Mouse (Mus musculus) kidney, adult 2 months (tissue): ENCODE results near the gene Atpaf1. TPM values are rescaled to one million over a fixed set of nuclear protein-coding genes. Genes with fewer than 3 reads are reported as not detected.

ENCODE experiments used
- DNase-seq: peaks from one replicate; pipeline ENCODE4 v3.0.0; 2021
- H3K27ac ChIP-seq: fragments of 200-500 bp; 2 replicates; pipeline ENCODE4 v1.5.1; 2012; ENCODE audit warnings: low read depth, low read length, control low read depth, inconsistent platforms; ENCODE audit not compliant: insufficient read depth
- H3K27me3 ChIP-seq: fragments of 200-500 bp; replicated peaks from 2 replicates; pipeline ENCODE4 v1.6.1; 2012; ENCODE audit warnings: mild to moderate bottlenecking, moderate library complexity, low read length, inconsistent platforms; ENCODE audit not compliant: control insufficient read depth, insufficient read depth
- H3K36me3 ChIP-seq: fragments of 200-500 bp; 2 replicates; pipeline ENCODE4 v1.6.1; 2012; ENCODE audit warnings: mild to moderate bottlenecking, moderate library complexity, low read length, inconsistent platforms; ENCODE audit not compliant: control insufficient read depth, insufficient read depth
- H3K4me1 ChIP-seq: fragments of 200-500 bp; 2 replicates; pipeline ENCODE4 v1.6.1; 2011; ENCODE audit warnings: low read length; ENCODE audit not compliant: control insufficient read depth, insufficient read depth
- H3K4me3 ChIP-seq: fragments of 200-500 bp; 2 replicates; pipeline ENCODE4 v1.5.1; 2011; ENCODE audit warnings: mild to moderate bottlenecking, low read depth, low read length, control low read depth; ENCODE audit not compliant: insufficient read depth
- CTCF ChIP-seq: fragments of 200-500 bp; conservative IDR thresholded peaks from 2 replicates; pipeline ENCODE4 v1.5.1; 2011; ENCODE audit warnings: low read depth, mild to moderate bottlenecking, control low read depth, low read length, moderate library complexity, mixed read lengths; ENCODE audit not compliant: insufficient read depth, insufficient read length
- POLR2A ChIP-seq: fragments of 200-500 bp; IDR thresholded peaks from one replicate; pipeline ENCODE4 v1.6.1; 2011; ENCODE audit warnings: low read depth, low read length, control low read depth
- WGBS: fragments of 180-500 bp; shearing (Covaris S2); methylation state at CpG from one replicate; pipeline ENCODE4 v1.1.7; 2018; 5-methylcytosine and 5-hydroxymethylcytosine counted together
- polyA plus RNA-seq: library from polyadenylated mRNA; depleted of rRNA; stranded (reverse); fragments of >200 nt; gene quantifications from 2 replicates; pipeline ENCODE4 v1.2.3, GENCODE M21; 2012

Atpaf1 gene
- polyA plus RNA-seq, 1 experiment, result 35.0 TPM

DNA sequence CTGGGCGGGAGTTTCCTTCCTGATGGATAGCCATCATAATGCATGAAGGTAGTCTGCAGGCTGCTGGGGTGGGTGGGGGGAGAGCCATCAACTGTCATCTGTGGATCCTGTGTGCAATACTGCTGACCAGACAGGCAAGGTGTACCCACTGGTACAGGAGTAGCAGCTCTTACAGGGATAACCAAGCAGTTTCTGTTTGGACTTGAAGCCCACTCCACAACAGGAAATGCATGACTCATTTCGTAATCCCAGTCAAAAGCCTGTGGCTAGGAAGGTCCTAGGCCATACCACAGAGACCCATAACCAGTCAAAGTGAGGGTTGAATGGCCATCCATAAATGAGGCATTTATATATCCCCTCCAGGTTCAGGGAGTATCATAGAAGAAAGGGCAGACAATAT is 7.0 kb upstream of the Atpaf1 start:
- WGBS, result 95% methylated on average over 2 of the region's 2 CpGs
- no peak for DNase-seq
- Histone ChIP-seq H3K27me3 (no peaks in the 10 kb centered on the region), H3K36me3 (peaks cover 3% of the 10 kb centered on the region), H3K4me3 (no peak overlapping the region), H3K4me1 (peaks cover 3% of the 10 kb centered on the region; the same call in 1 of the 2 replicates), H3K27ac (no peak overlapping the region)
- no peak for TF ChIP-seq CTCF
- no peak for TF ChIP-seq POLR2A

DNA sequence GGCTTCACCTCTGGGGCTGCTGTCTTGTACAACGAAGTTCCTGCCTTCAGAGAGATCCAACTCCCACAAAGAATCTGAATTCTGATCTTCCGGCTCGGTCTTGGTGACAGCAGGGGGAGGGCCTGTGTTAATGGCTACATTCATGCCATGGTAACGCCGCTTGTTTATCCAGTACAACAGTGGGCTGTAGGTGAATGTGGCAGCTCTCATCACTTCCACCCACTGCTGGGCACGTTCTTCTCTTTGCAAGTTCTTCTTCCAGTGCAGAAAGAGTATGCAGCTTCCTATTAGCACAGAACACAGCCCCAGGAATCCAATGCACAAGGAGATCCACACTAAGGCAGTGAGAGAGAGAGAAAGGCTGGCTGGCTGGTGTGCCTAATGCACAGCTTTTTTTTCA is 4.3 kb upstream of the Atpaf1 start:
- peaks cover 3% of the 10 kb centered on the region; the same call in 1 of the 2 replicates for H3K4me1 ChIP-seq
- H3K4me3 ChIP-seq, result no peak overlapping the region
- DNase-seq, result no peak
- TF ChIP-seq POLR2A, result no peak
- TF ChIP-seq CTCF, result no peak
- H3K36me3 ChIP-seq, result peaks cover 1% of the 10 kb centered on the region; the same call in 1 of the 2 replicates
- H3K27ac ChIP-seq, result no peak overlapping the region
- 28% methylated on average over 6 of the region's 6 CpGs for WGBS
- H3K27me3 ChIP-seq, result no peaks in the 10 kb centered on the region

DNA sequence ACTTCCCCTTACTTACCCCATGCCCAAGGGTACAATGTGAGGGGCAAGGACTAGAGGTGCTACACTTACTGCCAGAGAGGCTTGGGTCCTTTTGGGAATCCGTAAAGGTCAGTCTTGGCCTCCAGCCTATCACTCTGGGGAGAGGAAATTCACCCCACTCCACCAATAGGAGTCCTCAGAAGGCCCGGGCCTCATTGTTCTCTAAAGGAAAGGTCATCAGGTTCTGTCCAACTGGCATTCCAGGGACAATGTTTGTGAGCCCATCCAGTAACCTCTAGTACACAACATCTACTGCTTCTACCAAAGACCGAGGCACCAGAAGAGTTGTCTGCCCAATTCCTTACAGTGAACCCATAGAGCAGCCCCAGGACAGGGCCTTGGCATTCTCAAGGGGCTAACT is 3.7 kb upstream of the Atpaf1 start, which contains the start of gene Tex38:
Gene Tex38 (minus strand): TSS at position 101 of the 400 bp plus-strand sequence.
- H3K27ac ChIP-seq, result no peak within 1 kb of the TSS
- WGBS, result 84% methylated on average over 3 of the region's 3 CpGs

DNA sequence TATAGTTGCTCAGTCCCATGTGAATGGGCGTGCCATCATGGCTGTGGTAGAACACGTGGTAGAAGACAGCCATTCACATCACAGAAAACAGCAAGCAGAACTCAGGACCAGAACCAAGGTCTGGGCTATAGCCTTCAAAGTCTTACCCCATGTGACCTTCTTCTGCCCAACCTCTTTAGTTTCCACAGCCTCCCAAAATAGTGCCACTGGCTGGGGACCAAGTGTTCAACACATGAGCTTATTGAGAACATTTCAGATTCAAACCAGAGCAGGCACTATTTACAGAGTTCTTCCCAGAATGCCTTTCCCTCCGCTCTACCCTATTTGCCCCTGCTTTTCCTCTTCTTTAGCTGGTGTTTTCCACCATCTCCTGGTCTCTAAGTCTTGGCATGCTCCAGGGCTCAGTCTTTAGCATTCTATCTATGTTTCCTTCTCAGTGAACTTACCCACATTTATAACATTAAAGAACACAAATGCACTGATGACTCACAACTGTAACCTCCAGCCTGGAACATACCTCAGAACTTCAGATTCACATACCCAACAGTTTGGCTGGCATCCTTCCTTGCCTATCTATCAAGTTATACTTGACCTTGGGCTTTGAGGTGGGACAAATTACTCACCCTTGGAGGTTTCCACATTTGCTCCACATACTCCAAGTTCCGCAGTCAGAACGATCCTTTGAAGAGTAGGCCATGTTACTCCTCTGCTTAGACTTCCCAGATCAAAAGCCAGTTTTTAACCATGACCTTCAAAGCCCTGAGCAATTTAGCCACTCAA is 2.4 kb upstream of the Atpaf1 start:
- TF ChIP-seq POLR2A (no peak), CTCF (no peak)
- H3K4me1 ChIP-seq, result peaks cover 7% of the 10 kb centered on the region; the same call in 1 of the 2 replicates
- H3K27ac ChIP-seq, result no peak overlapping the region
- H3K36me3 ChIP-seq, result peaks cover 1% of the 10 kb centered on the region; the same call in 1 of the 2 replicates
- 92% methylated on average over 5 of the region's 5 CpGs for WGBS
- DNase-seq, result no peak
- no peak overlapping the region for H3K4me3 ChIP-seq
- no peaks in the 10 kb centered on the region for H3K27me3 ChIP-seq

More for the DNA sequence above, 3.7 kb upstream of the Atpaf1 start, which contains the start of gene Tex38:
- no peak for TF ChIP-seq CTCF
- no peak for TF ChIP-seq POLR2A
- H3K4me3 ChIP-seq, result no peak within 1 kb of the TSS
- no peaks in the 10 kb centered on the region for H3K27me3 ChIP-seq
- peaks cover 1% of the 10 kb centered on the region; the same call in 1 of the 2 replicates for H3K36me3 ChIP-seq
- DNase-seq, result no peak
- H3K4me1 ChIP-seq, result peaks cover 6% of the 10 kb centered on the region; the same call in 1 of the 2 replicates

DNA sequence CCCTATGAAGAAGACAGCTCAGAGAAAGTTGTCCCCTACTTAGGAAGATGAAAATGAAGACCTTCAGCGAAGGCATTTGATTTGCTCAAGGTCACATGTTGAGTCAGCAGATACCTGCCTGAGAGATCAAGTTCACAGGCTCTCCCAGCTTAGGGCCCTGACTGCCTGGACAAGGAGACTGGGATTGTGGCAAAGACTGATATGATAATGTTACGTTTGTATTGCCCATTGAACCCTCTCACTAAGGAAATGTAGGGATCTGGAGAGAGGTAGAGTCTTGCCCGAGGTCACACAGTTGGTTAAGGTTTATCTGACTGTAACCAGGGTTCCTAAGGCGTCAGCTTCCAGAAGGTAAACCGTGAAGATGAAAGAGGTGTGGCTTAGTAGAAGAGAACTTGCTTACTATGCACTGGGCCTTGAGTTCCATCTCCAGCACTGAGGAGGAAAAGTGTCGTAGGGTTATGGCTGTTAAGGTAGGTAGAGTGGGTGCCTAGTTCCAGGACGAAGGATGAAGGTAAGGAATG is 961 bp downstream of the Atpaf1 start:
- Histone ChIP-seq H3K4me1 (peaks cover 4% of the 10 kb centered on the region; the same call in 1 of the 2 replicates), H3K4me3 (peak overlapping the region; percentile 86), H3K27me3 (no peaks in the 10 kb centered on the region), H3K36me3 (peaks cover 4% of the 10 kb centered on the region; the same call in 1 of the 2 replicates), H3K27ac (peak overlapping the region; percentile 44; the same call in 1 of the 2 replicates)
- peak; percentile 22 for DNase-seq
- WGBS, result 33% methylated on average over 7 of the region's 7 CpGs
- TF ChIP-seq POLR2A (no peak), CTCF (no peak)

DNA sequence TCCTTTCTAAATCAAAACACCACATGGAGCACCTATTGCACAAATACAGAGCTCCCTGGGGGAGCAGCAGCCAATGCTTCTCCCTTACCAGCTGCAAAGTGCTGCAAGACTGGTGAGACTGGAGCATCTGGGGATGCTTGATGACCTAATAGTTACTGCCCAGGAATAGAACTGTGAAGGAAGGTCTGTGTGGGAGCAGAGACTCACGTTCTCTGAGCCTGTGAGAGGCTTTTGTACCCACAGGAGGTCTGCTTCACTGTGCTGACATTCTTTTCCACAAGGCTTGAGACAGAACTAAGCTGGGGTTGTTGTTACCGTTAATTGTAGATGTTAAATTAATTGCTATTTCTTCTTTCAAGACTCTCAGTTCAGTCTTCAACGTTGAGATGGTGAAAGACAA is 6.3 kb downstream of the Atpaf1 start:
- H3K27me3 ChIP-seq, result no peaks in the 10 kb centered on the region

DNA sequence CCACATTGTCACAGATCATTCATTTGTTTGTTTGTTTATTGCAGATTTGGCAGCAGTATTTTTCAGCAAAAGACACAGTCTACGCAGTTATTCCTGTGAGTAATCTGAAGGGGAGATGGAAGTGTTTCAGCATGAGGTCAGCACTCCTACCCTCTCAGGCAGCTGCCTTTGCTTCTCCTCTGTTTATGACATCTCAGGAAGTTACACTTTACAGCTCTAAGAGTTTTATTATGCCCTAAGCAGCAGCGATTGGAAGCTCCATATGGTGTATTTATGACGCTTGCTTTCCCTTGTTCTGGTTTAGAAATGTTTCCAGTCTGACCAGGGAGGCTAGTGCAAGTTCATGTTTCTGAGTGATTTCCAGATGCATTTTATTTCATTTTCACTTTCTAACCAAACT is 10.7 kb downstream of the Atpaf1 start:
- DNase-seq, result no peak
- no peak for TF ChIP-seq POLR2A
- no peak for TF ChIP-seq CTCF
- H3K4me3 ChIP-seq, result no peak overlapping the region
- peaks cover 12% of the 10 kb centered on the region for H3K36me3 ChIP-seq
- no peaks in the 10 kb centered on the region for H3K27me3 ChIP-seq
- no peak overlapping the region for H3K27ac ChIP-seq
- no peaks in the 10 kb centered on the region for H3K4me1 ChIP-seq
- WGBS, result 65% methylated on average over 3 of the region's 3 CpGs

More for the DNA sequence above, 6.3 kb downstream of the Atpaf1 start:
- H3K27ac ChIP-seq, result no peak overlapping the region
- DNase-seq, result no peak
- peaks cover 9% of the 10 kb centered on the region for H3K36me3 ChIP-seq
- H3K4me3 ChIP-seq, result no peak overlapping the region
- H3K4me1 ChIP-seq, result peaks cover 1% of the 10 kb centered on the region; the same call in 1 of the 2 replicates
- no peak for TF ChIP-seq POLR2A
- TF ChIP-seq CTCF, result no peak
- 67% methylated on average over 3 of the region's 3 CpGs for WGBS

DNA sequence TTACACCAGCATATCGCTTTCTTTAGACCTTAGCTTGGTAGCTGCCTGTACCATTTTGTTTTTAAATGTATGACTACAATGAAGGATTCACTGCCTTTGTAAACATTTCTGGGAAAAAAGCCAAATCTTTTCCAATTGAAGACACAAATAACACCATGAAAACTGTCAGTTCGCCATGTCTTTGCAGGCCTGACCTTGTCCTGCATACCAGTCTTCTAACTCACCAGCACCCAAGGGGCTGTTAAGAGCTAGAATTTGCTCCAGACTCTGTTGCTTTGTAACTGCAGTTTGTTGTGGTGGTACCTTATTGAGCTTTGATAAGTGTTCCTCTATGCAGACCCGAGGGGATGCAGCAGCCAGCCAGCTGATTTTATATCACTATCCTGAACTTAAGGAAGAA is 15.4 kb downstream of the Atpaf1 start:
- no peak for DNase-seq
- no peak overlapping the region for H3K4me3 ChIP-seq
- H3K27me3 ChIP-seq, result no peaks in the 10 kb centered on the region
- H3K4me1 ChIP-seq, result no peaks in the 10 kb centered on the region
- H3K36me3 ChIP-seq, result peaks cover 12% of the 10 kb centered on the region
- no peak overlapping the region for H3K27ac ChIP-seq
- TF ChIP-seq POLR2A, result no peak
- TF ChIP-seq CTCF, result no peak
- 75% methylated on average over 3 of the region's 3 CpGs for WGBS
